Mouse (Mus musculus) MEL (cell line): ENCODE data around the gene Runx3. TPM values are rescaled to one million over a fixed set of nuclear protein-coding genes. Genes with fewer than 3 reads are reported as not detected.

Experiments used
- DNase-seq: peaks from one replicate; pipeline ENCODE4 v3.0.0; 2011; ENCODE audit warnings: low read depth, low spot score
- H3K27ac ChIP-seq: 2 replicates; pipeline ENCODE4 v1.5.1; 2012; ENCODE audit warnings: low read depth, mild to moderate bottlenecking, control low read depth, low read length, moderate library complexity; ENCODE audit not compliant: control insufficient read depth
- H3K27me3 ChIP-seq, 2 experiments: fragments of 150-350 bp in 1 of 2; sonication (generic) in 1 of 2; 2 replicates each; pipeline ENCODE4 v1.6.1; 2012; ENCODE audit warnings: low read length in 2 of 2, mild to moderate bottlenecking in 2 of 2, improper control_type of control experiment in 1 of 2, moderate library complexity in 1 of 2; ENCODE audit not compliant: insufficient read depth in 2 of 2, control insufficient read depth in 1 of 2
- H3K36me3 ChIP-seq, 2 experiments: 2 replicates each; pipeline ENCODE4 v1.6.1; 2012 to 2014; ENCODE audit warnings: low read length in 2 of 2, improper control_type of control experiment in 1 of 2, inconsistent platforms in 1 of 2, mild to moderate bottlenecking in 1 of 2; ENCODE audit not compliant: insufficient read depth in 2 of 2, control insufficient read depth in 1 of 2
- H3K4me1 ChIP-seq, 2 experiments: fragments of 150-350 bp in 1 of 2; sonication (generic) in 1 of 2; 2 replicates each; pipeline ENCODE4 v1.6.1; 2012; ENCODE audit warnings: low read length in 2 of 2, improper control_type of control experiment in 1 of 2, mild to moderate bottlenecking in 1 of 2; ENCODE audit not compliant: insufficient read depth in 2 of 2, control insufficient read depth in 1 of 2
- H3K4me3 ChIP-seq, 2 experiments: fragments of 150-350 bp in 1 of 2; sonication (generic) in 1 of 2; 2 replicates each; pipeline ENCODE4 v1.5.1; 2012; ENCODE audit warnings: low read depth in 2 of 2, low read length in 2 of 2, mild to moderate bottlenecking in 2 of 2, moderate library complexity in 2 of 2, control low read depth in 1 of 2, improper control_type of control experiment in 1 of 2; ENCODE audit not compliant: control insufficient read depth in 1 of 2, insufficient read depth in 1 of 2
- H3K79me2 ChIP-seq: 2 replicates; pipeline ENCODE4 v1.6.1; 2012; ENCODE audit warnings: mild to moderate bottlenecking, low read length, moderate library complexity; ENCODE audit not compliant: control insufficient read depth, poor library complexity, insufficient read depth
- H3K9ac ChIP-seq: 2 replicates; pipeline ENCODE4 v1.6.1; 2012; ENCODE audit warnings: low read depth, mild to moderate bottlenecking, control low read depth, low read length, moderate library complexity; ENCODE audit not compliant: control insufficient read depth, poor library complexity, severe bottlenecking
- H3K9me3 ChIP-seq: fragments of 150-350 bp; sonication (generic); replicated peaks from 2 replicates; pipeline ENCODE4 v1.6.1; 2012; ENCODE audit warnings: mild to moderate bottlenecking, low read length, improper control_type of control experiment, moderate library complexity; ENCODE audit not compliant: insufficient read depth
- CHD2 ChIP-seq: IDR thresholded peaks from 2 replicates; pipeline ENCODE4 v1.6.1; 2011; ENCODE audit warnings: low read length, improper control_type of control experiment
- CTCF ChIP-seq, 3 experiments: IDR thresholded peaks in 2 of 3; conservative IDR thresholded peaks in 1 of 3; 2 replicates each; pipeline ENCODE4 v1.5.1; 2011 to 2012; ENCODE audit warnings: low read length in 3 of 3, low read depth in 2 of 3, mild to moderate bottlenecking in 2 of 3, improper control_type of control experiment in 1 of 3, inconsistent platforms in 1 of 3, mixed read lengths in 1 of 3, moderate library complexity in 1 of 3; ENCODE audit not compliant: control insufficient read depth in 1 of 3, insufficient read depth in 1 of 3, poor library complexity in 1 of 3, severe bottlenecking in 1 of 3
- ELF1 ChIP-seq: IDR thresholded peaks from 2 replicates; pipeline ENCODE4 v1.6.1; 2014; ENCODE audit warnings: low read depth, mild to moderate bottlenecking, inconsistent platforms, low read length, improper control_type of control experiment, moderate library complexity
- GABPA ChIP-seq: IDR thresholded peaks from 2 replicates; pipeline ENCODE4 v1.6.1; 2012; ENCODE audit warnings: low read depth, mild to moderate bottlenecking, inconsistent platforms, low read length, improper control_type of control experiment, moderate library complexity
- MAFK ChIP-seq: IDR thresholded peaks from 2 replicates; pipeline ENCODE4 v1.6.1; 2011; ENCODE audit warnings: low read depth, mild to moderate bottlenecking, low read length, improper control_type of control experiment, borderline replicate concordance
- MAZ ChIP-seq: IDR thresholded peaks from 2 replicates; pipeline ENCODE4 v1.6.1; 2012; ENCODE audit warnings: low read depth, mild to moderate bottlenecking, inconsistent platforms, low read length, improper control_type of control experiment
- MEF2A ChIP-seq: IDR thresholded peaks from 2 replicates; pipeline ENCODE4 v1.6.1; 2014; ENCODE audit warnings: low read depth, mild to moderate bottlenecking, inconsistent platforms, low read length, improper control_type of control experiment; ENCODE audit not compliant: poor library complexity, insufficient replicate concordance, severe bottlenecking; ENCODE audit errors: extremely low read depth
- POLR2A ChIP-seq, 2 experiments: IDR thresholded peaks; 2 replicates each; pipeline ENCODE4 v1.6.1; 2011 to 2012; ENCODE audit warnings: low read length in 2 of 2, mild to moderate bottlenecking in 2 of 2, control low read depth in 1 of 2, improper control_type of control experiment in 1 of 2, low read depth in 1 of 2, moderate library complexity in 1 of 2; ENCODE audit not compliant: control insufficient read depth in 1 of 2, insufficient read depth in 1 of 2, poor library complexity in 1 of 2
- SIN3A ChIP-seq: IDR thresholded peaks from 2 replicates; pipeline ENCODE4 v1.6.1; 2012; ENCODE audit warnings: low read length, improper control_type of control experiment, inconsistent platforms
- SMC3 ChIP-seq: IDR thresholded peaks from 2 replicates; pipeline ENCODE4 v1.6.1; 2011; ENCODE audit warnings: low read depth, low read length, improper control_type of control experiment
- TBP ChIP-seq: IDR thresholded peaks from 2 replicates; pipeline ENCODE4 v1.8.0; 2011; ENCODE audit warnings: low read depth, low read length, improper control_type of control experiment
- ZMIZ1 ChIP-seq: IDR thresholded peaks from 2 replicates; pipeline ENCODE4 v1.6.1; 2012; ENCODE audit warnings: low read depth, mild to moderate bottlenecking, inconsistent platforms, low read length, improper control_type of control experiment, moderate library complexity
- ZNF384 ChIP-seq: IDR thresholded peaks from 2 replicates; pipeline ENCODE4 v1.6.1; 2012; ENCODE audit warnings: low read depth, mild to moderate bottlenecking, inconsistent platforms, low read length, improper control_type of control experiment
- polyA plus RNA-seq, 2 experiments: library from polyadenylated mRNA; stranded (reverse) in 1 of 2; unstranded in 1 of 2; fragments of >175 nt in 1 of 2; fragments of >200 nt in 1 of 2; gene quantifications; 2 replicates each; pipeline versions ENCODE4 v1.2.1 to v1.2.4; 2012; ENCODE audit warnings: low replicate concordance in 2 of 2, low read depth in 1 of 2; ENCODE audit not compliant: insufficient read length in 2 of 2, insufficient read depth in 1 of 2, missing spikeins in 1 of 2
- total RNA-seq: library from RNA; depleted of rRNA; stranded (reverse); fragments of 300-350 nt; gene quantifications from 2 replicates; pipeline ENCODE4 v1.2.3, GENCODE M21; 2012

Gene Runx3
- total and polyA plus RNA-seq, 3 experiments = 4.3 to 29.2 TPM; not detected in 1

DNA sequence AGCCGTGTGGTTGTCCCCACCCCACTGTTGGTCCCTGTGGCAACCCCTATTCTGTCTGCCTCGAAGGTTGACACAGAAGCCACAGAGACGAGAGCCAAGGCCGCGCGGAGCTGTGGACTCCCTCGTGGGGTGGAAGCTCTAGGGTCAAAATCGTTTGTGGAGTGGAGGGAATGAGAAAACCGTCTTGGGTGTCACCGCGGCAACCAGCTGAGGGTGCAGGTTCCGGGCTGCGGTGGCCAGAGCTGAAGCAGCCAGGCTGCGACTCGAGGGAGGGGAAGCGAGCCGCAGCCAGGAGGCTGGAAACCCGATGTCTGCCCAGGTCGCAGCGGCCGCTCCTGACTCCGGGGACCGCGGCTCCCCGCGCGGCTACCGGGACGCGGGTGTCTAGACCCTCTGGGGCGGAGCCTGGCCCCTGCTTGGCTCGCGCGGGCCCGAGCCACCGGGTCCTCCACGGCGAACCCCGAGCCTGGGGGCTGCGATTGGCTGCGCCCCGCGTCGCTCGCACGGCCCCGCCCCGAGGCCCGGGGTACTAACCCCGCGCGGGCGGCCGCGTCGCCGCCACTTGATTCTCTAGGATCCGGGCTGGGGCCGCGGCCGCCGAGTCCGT, 31.6 kb downstream of the Runx3 start:
- peaks cover 23% of the 10 kb centered on the region for H3K79me2 ChIP-seq
- H3K4me3 ChIP-seq = peak overlapping the region; percentile 42 to 68; a peak in 3 of 4 replicates
- peak; percentile 58 for DNase-seq
- H3K9ac ChIP-seq = peak overlapping the region; percentile 69
- H3K9me3 ChIP-seq = no peaks in the 10 kb centered on the region
- H3K4me1 ChIP-seq = peaks cover 0 to 3% of the 10 kb centered on the region in 2 experiments; a peak in 2 of 4 replicates
- peaks cover 0 to 2% of the 10 kb centered on the region in 2 experiments; a peak in 1 of 4 replicates for H3K36me3 ChIP-seq
- TF ChIP-seq ZMIZ1 (no peak), SMC3 (no peak), TBP (no peak), CTCF (IDR thresholded peaks at IDR 0.05 in 2 of 3, conservative IDR thresholded peaks at IDR 0.05 in 1 of 3; ENCODE audit: control insufficient read depth in 1 of 3, insufficient read depth in 1 of 3, low read depth in 2 of 3, low read length in 3 of 3, poor library complexity in 1 of 3, severe bottlenecking in 1 of 3) (no peak), SIN3A (no peak), POLR2A (IDR thresholded peaks at IDR 0.05; ENCODE audit: control insufficient read depth in 1 of 2, insufficient read depth in 1 of 2, low read depth in 1 of 2, low read length in 2 of 2, poor library complexity in 1 of 2) (peak in 1 of 2 experiments; percentile 46; a peak in 1 of 4 replicates), GABPA (no peak), ELF1 (no peak), CHD2 (no peak), MAZ (peak; percentile 42; the same call in 1 of the 2 replicates), MAFK (no peak)
- TF ChIP-seq, all 39 proteins: peak for 2
- H3K27me3 ChIP-seq = no peaks in the 10 kb centered on the region
- no peak overlapping the region for H3K27ac ChIP-seq

- peak; percentile 55 for DNase-seq
- H3K79me2 ChIP-seq = peaks cover 24% of the 10 kb centered on the region
- H3K9ac ChIP-seq = peak overlapping the region; percentile 81
- peaks cover 0 to 3% of the 10 kb centered on the region in 2 experiments; a peak in 2 of 4 replicates for H3K4me1 ChIP-seq
- peak overlapping the region; percentile 41 for H3K27ac ChIP-seq
- no peak for TF ChIP-seq ZNF384
- TF ChIP-seq MEF2A = no peak
- TF ChIP-seq POLR2A (IDR thresholded peaks at IDR 0.05; ENCODE audit: control insufficient read depth in 1 of 2, insufficient read depth in 1 of 2, low read depth in 1 of 2, low read length in 2 of 2, poor library complexity in 1 of 2) = no peak
- TF ChIP-seq MAZ = no peak
- peak overlapping the region; percentile 65 to 84 for H3K4me3 ChIP-seq
- H3K9me3 ChIP-seq = no peaks in the 10 kb centered on the region
- H3K27me3 ChIP-seq = no peaks in the 10 kb centered on the region
- peaks cover 0 to 2% of the 10 kb centered on the region in 2 experiments; a peak in 1 of 4 replicates for H3K36me3 ChIP-seq
Observed at GRCm38 (mm10) chr4:135152834-135153259, 32.4 kb downstream of the Runx3 start.
